Mouse (Mus musculus) gonadal fat pad, adult 2 months (tissue): Measurements from ENCODE around the gene Manba. TPM values are rescaled to one million over a fixed set of nuclear protein-coding genes. Genes with fewer than 3 reads are reported as not detected.
"Not testable (repeated sequence)": the region's sequence is repeated elsewhere in the genome, so short reads cannot be mapped to it uniquely, and the experiment has no call there.

Experiments
- DNase-seq: peaks from one replicate; pipeline ENCODE4 v3.0.0-alpha.2; 2012; ENCODE audit warnings: low read depth
- polyA plus RNA-seq: library from polyadenylated mRNA; depleted of rRNA; stranded (reverse); fragments of >200 nt; gene quantifications from 2 replicates; pipeline ENCODE4 v1.2.3, GENCODE M21; 2012

The Manba gene
- polyA plus RNA-seq, 1 experiment = 9.5 TPM

- no peak for DNase-seq
Measured at GRCm38 (mm10) chr3:135486351-135486750, 940 bp downstream of the Manba start.

DNA sequence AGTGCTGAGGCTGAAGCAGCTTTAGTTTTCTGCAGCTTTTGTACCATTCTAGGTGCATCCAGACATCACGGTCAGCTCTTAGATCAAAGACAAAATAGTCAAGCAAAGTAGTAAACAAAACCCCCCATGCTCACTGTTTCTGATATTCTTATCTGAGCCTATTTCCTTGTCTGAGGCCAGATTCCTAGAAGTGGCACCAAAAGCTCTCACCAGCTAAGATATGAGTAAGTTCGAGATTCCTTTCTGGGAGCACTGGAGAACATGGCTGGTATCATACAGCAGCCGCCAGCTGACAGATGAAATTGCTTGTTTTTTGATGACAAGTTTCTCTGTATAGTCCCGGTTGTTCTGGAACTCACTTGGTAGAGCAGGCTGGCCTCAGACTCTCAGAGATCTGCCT is 2.4 kb downstream of the Manba start:
- no peak for DNase-seq

DNA sequence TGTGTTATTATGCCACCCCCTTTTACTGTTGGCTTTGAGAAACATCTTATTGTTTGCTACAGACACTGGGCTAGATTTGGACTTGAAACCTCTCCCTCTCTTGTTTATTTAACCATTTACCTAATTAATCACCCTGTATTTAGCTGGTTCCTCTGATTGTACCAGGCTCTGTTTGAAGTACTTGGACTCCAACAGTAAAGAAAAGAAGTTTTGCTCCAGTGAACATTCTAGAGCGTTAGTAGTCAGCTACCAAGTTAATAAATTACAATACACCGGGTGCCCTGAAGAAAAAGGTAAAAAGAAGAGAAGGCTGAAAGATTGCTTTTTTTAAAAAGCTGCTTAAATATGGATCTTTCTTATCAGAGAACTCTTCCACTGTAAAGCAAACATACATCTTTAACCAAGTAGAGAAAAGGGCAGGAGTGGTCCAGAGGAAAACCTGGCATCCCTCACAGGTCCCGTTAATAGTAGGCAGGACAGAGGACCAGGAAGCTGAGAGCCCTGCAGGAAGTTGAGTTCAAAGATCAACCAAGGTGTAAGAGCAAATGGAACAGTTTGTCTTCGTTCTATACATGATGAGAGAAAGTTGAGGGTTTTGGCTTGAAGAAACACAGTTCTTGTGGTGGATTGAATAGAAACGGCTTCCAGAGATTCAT is 4.6 kb downstream of the Manba start:
- DNase-seq = no peak

GRCm38 (mm10) chr3:135491102-135491501 is 5.7 kb downstream of the Manba start:
- DNase-seq = no peak

DNA sequence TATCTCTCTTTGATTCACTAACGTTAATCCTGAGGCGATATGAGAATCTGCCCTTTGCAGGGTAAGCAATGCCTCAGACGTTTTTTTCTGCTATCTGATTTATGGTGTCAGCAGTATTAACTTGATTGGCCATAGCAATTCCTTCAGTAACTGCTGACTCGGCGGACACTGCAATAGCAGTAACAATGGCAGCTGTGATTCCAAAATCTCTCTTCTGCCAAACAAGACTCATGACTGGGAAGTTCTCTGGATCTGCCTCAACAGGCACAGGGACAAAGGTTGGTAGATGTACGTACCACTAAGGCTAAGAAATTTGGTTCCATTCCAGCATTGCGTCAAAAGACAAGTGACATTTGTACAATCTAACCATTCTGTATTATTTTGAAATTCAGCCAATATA is 7.9 kb downstream of the Manba start:
- DNase-seq = not testable (repeated sequence)

DNA sequence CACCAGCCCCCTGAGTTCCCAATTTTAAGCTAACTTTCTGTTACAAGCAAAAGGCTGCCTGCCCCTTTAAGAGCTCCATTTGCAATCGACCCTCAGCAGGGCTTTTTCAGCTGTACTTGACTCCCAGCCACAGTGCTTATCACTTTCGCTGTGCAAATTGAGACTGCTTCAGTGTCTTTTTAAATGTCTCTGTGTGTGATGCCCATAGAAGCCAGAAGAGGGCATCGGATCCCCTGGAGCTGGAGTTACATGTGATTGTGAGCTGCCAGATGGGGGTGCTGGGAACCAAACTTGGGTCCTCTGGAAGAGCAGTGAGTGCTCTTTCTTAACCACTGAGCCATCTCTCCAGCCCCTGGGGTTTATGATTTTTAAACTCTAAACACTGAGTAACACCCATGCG is 12.5 kb downstream of the Manba start:
- not testable (repeated sequence) for DNase-seq

DNA sequence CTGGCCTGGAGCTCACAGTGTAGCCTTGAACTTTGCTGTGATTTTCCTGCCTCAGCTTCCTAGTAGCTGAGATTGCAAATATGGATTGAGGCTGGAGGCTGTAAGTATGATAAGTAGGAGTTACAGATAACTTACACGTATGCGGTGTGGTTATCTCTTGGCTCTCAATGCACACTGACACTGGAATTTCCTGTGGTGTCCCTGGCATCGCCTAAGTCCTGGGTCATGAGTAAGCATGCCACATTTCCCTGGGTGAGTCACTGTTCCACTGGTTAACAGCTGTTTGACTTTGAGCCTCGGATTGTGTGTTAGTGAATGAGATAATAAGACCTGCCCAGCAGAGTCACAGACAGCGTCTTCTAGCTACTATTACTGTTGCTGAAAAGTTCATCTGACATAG is 13.5 kb downstream of the Manba start:
- DNase-seq = no peak

GRCm38 (mm10) chr3:135503160-135503559 is 17.7 kb downstream of the Manba start:
- DNase-seq = no peak

GRCm38 (mm10) chr3:135505369-135505909 is 20.0 kb downstream of the Manba start:
- DNase-seq = no peak

- no peak for DNase-seq
Measured at GRCm38 (mm10) chr3:135505916-135506482, 20.6 kb downstream of the Manba start.

DNA sequence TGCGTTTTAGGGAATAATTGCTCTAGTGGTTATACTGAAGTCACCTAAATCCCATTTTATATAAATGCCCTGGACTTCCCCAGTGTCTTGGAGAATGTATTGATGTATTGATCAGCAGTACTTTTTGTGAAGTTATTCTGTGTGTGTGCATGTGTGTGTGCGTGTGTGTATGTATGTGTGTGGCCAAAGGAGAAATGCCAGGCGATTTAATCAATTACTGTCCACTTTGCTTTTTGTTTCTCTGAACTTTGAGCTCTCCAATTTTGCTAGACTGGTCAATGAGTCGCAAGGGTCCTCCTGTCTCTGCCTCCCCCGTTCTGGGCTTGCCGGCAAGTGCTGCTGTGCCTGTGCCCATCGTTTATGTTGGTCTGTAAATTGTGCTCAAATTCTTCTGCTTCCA is 22.1 kb downstream of the Manba start:
- no peak for DNase-seq

GRCm38 (mm10) chr3:135508191-135508590 is 22.8 kb downstream of the Manba start:
- DNase-seq = no peak

GRCm38 (mm10) chr3:135510372-135510771 is 25.0 kb downstream of the Manba start:
- no peak for DNase-seq

DNA sequence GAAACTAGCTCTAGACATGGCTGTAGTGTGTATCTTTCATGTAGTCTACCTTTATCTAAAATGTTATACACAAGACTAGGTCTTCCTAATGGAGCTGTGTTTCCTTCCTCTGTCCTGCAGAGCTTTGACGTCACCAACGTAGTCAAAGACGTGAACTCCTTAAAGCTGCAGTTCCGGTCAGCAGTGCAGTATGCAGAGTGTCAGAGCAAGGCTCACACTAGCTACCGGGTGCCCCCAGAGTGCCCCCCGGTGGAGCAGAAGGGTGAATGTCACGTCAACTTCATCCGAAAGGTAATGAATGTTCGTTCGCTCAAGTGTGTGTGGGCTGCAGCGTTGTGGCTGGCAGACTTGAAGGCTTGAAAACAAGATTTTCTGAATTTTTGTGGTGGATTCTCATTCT is 26.3 kb downstream of the Manba start:
- no peak for DNase-seq

- DNase-seq = no peak
Measured at GRCm38 (mm10) chr3:135513270-135513669, 27.9 kb downstream of the Manba start.

- DNase-seq = no peak
Measured at GRCm38 (mm10) chr3:135513800-135514425, 28.5 kb downstream of the Manba start.

- no peak for DNase-seq
Measured at GRCm38 (mm10) chr3:135515246-135515645, 29.8 kb downstream of the Manba start.

DNA sequence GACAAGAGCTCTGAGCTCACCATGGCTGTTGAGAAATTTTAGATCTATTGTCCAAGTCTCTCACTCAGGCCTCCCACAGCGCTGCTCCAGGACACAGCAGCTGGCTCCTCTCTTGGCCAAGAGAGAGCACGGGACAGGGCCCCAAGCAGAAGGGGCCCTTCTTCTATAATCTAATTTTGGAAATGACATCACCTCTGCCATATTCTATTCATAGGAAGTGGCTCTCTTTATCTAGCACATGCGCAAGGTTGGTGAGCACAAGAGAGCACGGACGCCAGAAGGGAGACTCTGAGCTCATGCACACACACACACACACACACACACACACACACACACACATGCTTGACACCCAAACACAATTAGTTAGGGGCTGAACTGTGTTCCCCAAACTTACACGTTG is 31.5 kb downstream of the Manba start:
- DNase-seq = no peak

GRCm38 (mm10) chr3:135518882-135519281 is 33.5 kb downstream of the Manba start:
- DNase-seq = no peak

DNA sequence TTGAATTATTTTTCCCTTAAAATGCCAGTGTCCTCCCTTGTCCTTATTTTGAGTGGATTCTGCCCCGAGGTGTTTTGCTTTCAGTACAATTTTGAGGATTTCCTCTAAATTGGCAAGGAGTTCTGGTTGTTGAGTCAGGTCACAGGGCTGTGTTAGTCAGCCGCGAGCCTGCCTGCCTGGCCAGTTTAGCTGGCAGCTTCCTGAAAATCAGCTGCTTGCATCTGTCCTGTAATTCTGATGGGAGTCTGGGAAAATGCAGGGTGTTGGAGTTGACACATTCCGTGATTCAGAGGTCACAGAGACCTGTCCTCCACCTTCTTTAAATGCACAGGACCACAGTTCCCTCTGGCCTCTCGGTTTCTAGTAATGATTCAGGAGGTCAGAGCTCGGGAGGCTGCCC is 34.2 kb downstream of the Manba start:
- no peak for DNase-seq

- no peak for DNase-seq
Measured at GRCm38 (mm10) chr3:135521963-135522362, 36.6 kb downstream of the Manba start.

DNA sequence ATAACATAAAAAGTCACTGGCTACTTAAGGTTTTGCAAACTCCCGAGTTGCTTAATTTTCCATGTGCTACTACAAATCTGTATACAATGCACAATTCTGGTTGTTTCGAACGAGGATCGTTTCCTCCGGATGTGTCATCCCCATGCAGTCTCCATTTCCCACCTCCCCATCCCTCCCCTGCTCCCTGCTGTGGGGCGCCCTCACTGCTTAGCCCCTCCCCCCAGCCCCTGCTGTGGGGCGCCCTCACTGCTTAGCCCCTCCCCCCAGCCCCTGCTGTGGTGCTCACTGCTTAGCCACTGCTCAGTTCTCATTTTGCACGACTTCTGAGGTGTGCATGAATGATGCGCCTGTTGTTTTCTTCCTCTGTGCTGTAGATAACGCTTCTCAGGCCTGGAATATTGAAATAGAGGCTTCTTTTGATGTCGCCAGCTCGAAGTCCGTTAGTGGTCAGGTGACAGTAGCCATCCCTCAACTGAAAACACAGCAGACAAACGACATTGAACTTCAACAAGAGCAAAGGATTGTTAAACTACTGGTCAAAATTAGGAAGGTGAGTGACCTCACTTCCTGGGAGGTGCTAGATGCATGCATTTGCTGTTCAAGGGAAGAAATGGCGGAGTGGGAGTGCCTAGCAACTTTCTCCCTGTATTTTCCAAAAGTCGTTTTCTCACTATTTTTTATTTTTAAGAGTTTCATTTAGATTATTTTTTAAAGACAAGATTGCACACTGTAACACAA is 37.4 kb downstream of the Manba start:
- no peak for DNase-seq
